Mouse (Mus musculus) retina, postnatal 1 day (tissue): ENCODE data around the gene Ankrd13b.

ENCODE experiments used
- DNase-seq: peaks from one replicate; pipeline ENCODE4 v3.0.0-alpha.2; 2012

Gene Ankrd13b

GRCm38 (mm10) chr11:77508068-77509021, 18.9 kb upstream of the Ankrd13b start:
- DNase-seq, result peak; percentile 89

GRCm38 (mm10) chr11:77507426-77507825, 17.9 kb upstream of the Ankrd13b start:
- DNase-seq, result no peak

GRCm38 (mm10) chr11:77506941-77507340, 17.5 kb upstream of the Ankrd13b start:
- DNase-seq, result no peak

GRCm38 (mm10) chr11:77506273-77506672, 16.8 kb upstream of the Ankrd13b start:
- no peak for DNase-seq

- no peak for DNase-seq
Observed at GRCm38 (mm10) chr11:77505291-77505980, 16.0 kb upstream of the Ankrd13b start.

- no peak for DNase-seq
Observed at GRCm38 (mm10) chr11:77504377-77504776, 14.9 kb upstream of the Ankrd13b start.

GRCm38 (mm10) chr11:77503511-77503910, 14.0 kb upstream of the Ankrd13b start:
- DNase-seq, result no peak

- DNase-seq, result no peak
Observed at GRCm38 (mm10) chr11:77502481-77502880, 13.0 kb upstream of the Ankrd13b start.

- no peak for DNase-seq
Observed at GRCm38 (mm10) chr11:77501971-77502370, 12.5 kb upstream of the Ankrd13b start.

GRCm38 (mm10) chr11:77501392-77501791, 11.9 kb upstream of the Ankrd13b start:
- peak; percentile 87 for DNase-seq

- DNase-seq, result peak; percentile 36
Observed at GRCm38 (mm10) chr11:77500361-77501325, 11.2 kb upstream of the Ankrd13b start.

GRCm38 (mm10) chr11:77499354-77499753, 9.9 kb upstream of the Ankrd13b start:
- no peak for DNase-seq

GRCm38 (mm10) chr11:77498261-77499139, 9.0 kb upstream of the Ankrd13b start:
- no peak for DNase-seq

- DNase-seq, result peak; percentile 46
Observed at GRCm38 (mm10) chr11:77497851-77498250, 8.4 kb upstream of the Ankrd13b start.

GRCm38 (mm10) chr11:77497341-77497756, 7.9 kb upstream of the Ankrd13b start:
- peak; percentile 84 for DNase-seq

- no peak for DNase-seq
Observed at GRCm38 (mm10) chr11:77495507-77495906, 6.0 kb upstream of the Ankrd13b start.

- no peak for DNase-seq
Observed at GRCm38 (mm10) chr11:77494782-77495181, 5.3 kb upstream of the Ankrd13b start.

- DNase-seq, result no peak
Observed at GRCm38 (mm10) chr11:77494344-77494676, 4.8 kb upstream of the Ankrd13b start.

GRCm38 (mm10) chr11:77493512-77494343, 4.2 kb upstream of the Ankrd13b start, which contains the start of gene Git1:
Git1 (plus strand) TSS chr11:77493562.
- DNase-seq, result peak; percentile 60

- peak; percentile 96 for DNase-seq
Observed at GRCm38 (mm10) chr11:77492911-77493332, 3.4 kb upstream of the Ankrd13b start.
